Comparison of ENCODE assay signal across 23 mouse cellular contexts in the genomic region with DNA sequence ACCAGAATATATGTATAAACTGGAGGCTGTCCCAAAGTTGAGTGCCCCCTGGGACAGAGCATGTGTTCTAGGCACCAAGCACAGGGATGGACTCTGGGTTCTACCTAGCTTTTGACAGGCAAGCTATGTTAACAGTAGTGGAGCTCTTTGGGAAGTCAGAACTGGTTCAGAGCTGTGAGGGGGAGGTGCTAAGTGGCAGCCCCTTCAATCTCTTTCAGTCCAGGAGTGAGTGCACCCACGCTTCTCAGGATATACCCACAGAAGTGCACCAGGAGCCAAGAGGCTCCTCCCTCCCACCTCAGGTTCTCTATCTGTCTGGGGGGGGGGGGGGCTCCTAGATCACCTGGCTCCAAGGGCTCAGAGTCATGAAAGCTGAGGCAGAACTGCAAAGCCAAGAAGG.
"Had no signal": no experiment of that assay in that cellular context is flagged by ENCODE, and none has a peak within 500 bp of the region (broad histone marks: within the 10 kb centered on the region; RNA-seq: fewer than 3 reads in every experiment).

No protein-coding gene starts in this region.

- H3K4me3 ChIP-seq: heart, adult 2 months; heart, embryonic 13.5 days; heart, embryonic 15.5 days; hindbrain, embryonic 13.5 days; hindbrain, embryonic 15.5 days; kidney, embryonic 15.5 days; limb, embryonic 13.5 days; limb, embryonic 15.5 days; liver, embryonic 12.5 days had no signal

- H3K27ac ChIP-seq: heart, adult 2 months; heart, embryonic 13.5 days; heart, embryonic 15.5 days; hindbrain, embryonic 13.5 days; hindbrain, embryonic 15.5 days; hindbrain, postnatal 0 days; kidney, embryonic 15.5 days; kidney, postnatal 0 days; limb, embryonic 13.5 days; limb, embryonic 15.5 days; liver, embryonic 12.5 days; liver, embryonic 14.5 days had no signal

- DNase-seq: forebrain, postnatal 0 days; heart, adult 11 months; heart, adult 2 months; heart, postnatal 14 days; heart, postnatal 36 days; kidney, adult 11 months; kidney, adult 2 months; kidney, adult 9 months; kidney, postnatal 14 days; kidney, postnatal 36 days; layer of hippocampus, postnatal 36 days; left cerebral cortex, postnatal 4 days had no signal
